Mouse (Mus musculus) embryonic facial prominence, embryonic 11.5 days (tissue): Measurements from ENCODE around the gene Hcn4. TPM values are rescaled to one million over a fixed set of nuclear protein-coding genes. Genes with fewer than 3 reads are reported as not detected.

Experiments
- ATAC-seq: fragments of 200-750 bp; cut with Nextera tagmentation; replicated peaks from 2 replicates; pipeline ENCODE4 v1.8.0; 2017; ENCODE audit warnings: low read depth; ENCODE audit not compliant: insufficient number of reproducible peaks, low FRiP score, low TSS enrichment
- DNase-seq: peaks from one replicate; pipeline ENCODE4 v3.0.0-alpha.2; 2015; ENCODE audit warnings: low spot score
- H3K27ac ChIP-seq: fragments of 300-500 bp; sonication (generic); replicated peaks from 2 replicates; pipeline ENCODE4 v1.5.1; 2014; ENCODE audit warnings: mild to moderate bottlenecking, low read depth, low read length, control low read depth
- H3K27me3 ChIP-seq: fragments of 300-500 bp; sonication (generic); 2 replicates; pipeline ENCODE4 v1.6.1; 2014; ENCODE audit warnings: mild to moderate bottlenecking, low read length, moderate library complexity, mixed read lengths; ENCODE audit not compliant: control insufficient read depth, insufficient read depth
- H3K36me3 ChIP-seq: fragments of 300-500 bp; sonication (generic); replicated peaks from 2 replicates; pipeline ENCODE4 v1.6.1; 2014; ENCODE audit warnings: low read depth, mild to moderate bottlenecking, low read length, moderate library complexity, mixed read lengths; ENCODE audit not compliant: control insufficient read depth, insufficient read depth
- H3K4me1 ChIP-seq: fragments of 300-500 bp; sonication (generic); 2 replicates; pipeline ENCODE4 v1.6.1; 2014; ENCODE audit warnings: low read length, mixed read lengths; ENCODE audit not compliant: control insufficient read depth, insufficient read depth
- H3K4me2 ChIP-seq: fragments of 300-500 bp; sonication (generic); 2 replicates; pipeline ENCODE4 v1.6.1; 2014; ENCODE audit warnings: low read depth, mild to moderate bottlenecking, control low read depth, low read length, moderate library complexity
- H3K4me3 ChIP-seq: fragments of 300-500 bp; sonication (generic); 2 replicates; pipeline ENCODE4 v1.5.1; 2014; ENCODE audit warnings: low read depth, low read length, control low read depth
- H3K9ac ChIP-seq: fragments of 300-500 bp; sonication (generic); replicated peaks from 2 replicates; pipeline ENCODE4 v1.6.1; 2014; ENCODE audit warnings: mild to moderate bottlenecking, control low read depth, low read length
- H3K9me3 ChIP-seq: fragments of 300-500 bp; sonication (generic); replicated peaks from 2 replicates; pipeline ENCODE4 v1.6.1; 2016; ENCODE audit warnings: mild to moderate bottlenecking, low read length, inconsistent platforms, mixed read lengths; ENCODE audit not compliant: control insufficient read depth
- WGBS: fragments of 180-500 bp; shearing (Covaris S2); extraction: QIAGEN DNeasy Blood & Tissue Kit; methylation state at CpG from one replicate; pipeline ENCODE4 v1.1.7; 2014; 5-methylcytosine and 5-hydroxymethylcytosine counted together
- polyA plus RNA-seq: library from polyadenylated mRNA; unstranded; fragments of >200 nt; fragmentation: Nextera tagmentation; extraction: Ambion mirVana; gene quantifications from 2 replicates; pipeline ENCODE4 v1.2.1, GENCODE M21; 2014

Hcn4 gene
- polyA plus RNA-seq, 1 experiment from 2014 or later: 0.41 TPM

DNA sequence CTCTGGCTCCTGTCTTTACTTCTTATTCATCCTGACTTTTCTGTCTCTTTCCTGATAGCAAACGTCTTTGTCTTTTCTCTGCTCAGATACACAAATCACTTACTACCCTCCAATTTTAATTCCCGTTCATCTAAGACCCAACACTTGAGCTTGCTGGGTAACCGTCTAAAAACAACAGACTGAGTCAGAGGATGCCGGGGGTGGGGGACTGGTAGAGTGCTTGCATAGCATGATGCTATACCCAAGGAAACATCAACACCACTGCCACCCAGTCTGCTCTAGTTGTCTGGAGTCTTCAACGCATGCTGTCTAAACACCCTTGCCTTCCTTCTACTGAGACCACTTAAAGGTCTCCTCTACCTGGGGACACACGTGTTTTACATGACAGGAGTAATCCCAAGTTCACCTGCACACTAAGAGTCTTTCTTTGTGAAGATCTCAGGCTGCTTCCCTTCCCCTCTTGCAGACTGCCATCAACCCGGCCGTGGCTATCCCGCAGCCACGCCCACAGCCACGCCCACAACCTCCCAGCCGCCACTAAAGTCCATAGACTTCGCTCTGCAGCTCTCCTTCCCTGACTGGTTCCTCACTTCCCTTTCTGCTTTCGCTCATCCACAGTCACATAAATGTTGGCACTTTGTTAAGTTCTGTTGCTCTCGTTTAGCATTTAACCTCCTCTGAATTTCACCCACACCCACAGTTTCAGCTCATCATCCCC is 17.5 kb upstream of the Hcn4 start:
- H3K27ac ChIP-seq: no peak overlapping the region
- no peaks in the 10 kb centered on the region for H3K4me1 ChIP-seq

DNA sequence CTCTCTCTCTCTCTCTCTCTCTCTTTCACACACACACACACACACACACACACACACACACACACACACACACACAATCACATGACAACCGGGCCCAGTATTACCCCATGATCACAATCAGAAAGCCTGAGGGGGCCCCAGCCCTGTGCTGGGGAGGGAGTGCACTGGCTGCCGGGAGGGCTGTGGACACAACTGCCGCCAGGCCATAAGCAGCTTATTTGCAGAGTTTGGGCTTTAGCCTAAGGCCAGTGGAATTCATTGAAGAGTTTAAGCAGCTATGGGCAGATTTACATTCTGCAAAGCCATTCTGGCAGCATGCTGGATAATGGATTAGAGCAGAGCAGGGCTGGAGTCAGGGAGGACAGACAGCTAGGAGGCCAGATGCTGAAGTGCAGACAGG is 12.0 kb upstream of the Hcn4 start:
- Histone ChIP-seq H3K27me3 (no peaks in the 10 kb centered on the region), H3K4me3 (no peak overlapping the region), H3K27ac (no peak overlapping the region), H3K9me3 (no peaks in the 10 kb centered on the region), H3K4me2 (no peak overlapping the region), H3K9ac (no peak overlapping the region), H3K4me1 (no peaks in the 10 kb centered on the region), H3K36me3 (no peaks in the 10 kb centered on the region)
- DNase-seq: no peak
- WGBS: 41% methylated on average over 3 of the region's 3 CpGs
- ATAC-seq: no peak

More for the DNA sequence above, 17.5 kb upstream of the Hcn4 start:
- H3K9ac ChIP-seq: 0 out of 2 replicates have a peak overlapping the region, but pooled peaks have one; percentile 22
- DNase-seq (peak; percentile 90), ATAC-seq (no peak)
- H3K36me3 ChIP-seq: no peaks in the 10 kb centered on the region
- no peaks in the 10 kb centered on the region for H3K27me3 ChIP-seq
- H3K4me2 ChIP-seq: peak overlapping the region; percentile 34
- WGBS: 10% methylated on average over 15 of the region's 15 CpGs
- no peaks in the 10 kb centered on the region for H3K9me3 ChIP-seq
- H3K4me3 ChIP-seq: peak overlapping the region; percentile 11; the same call in 1 of the 2 replicates

DNA sequence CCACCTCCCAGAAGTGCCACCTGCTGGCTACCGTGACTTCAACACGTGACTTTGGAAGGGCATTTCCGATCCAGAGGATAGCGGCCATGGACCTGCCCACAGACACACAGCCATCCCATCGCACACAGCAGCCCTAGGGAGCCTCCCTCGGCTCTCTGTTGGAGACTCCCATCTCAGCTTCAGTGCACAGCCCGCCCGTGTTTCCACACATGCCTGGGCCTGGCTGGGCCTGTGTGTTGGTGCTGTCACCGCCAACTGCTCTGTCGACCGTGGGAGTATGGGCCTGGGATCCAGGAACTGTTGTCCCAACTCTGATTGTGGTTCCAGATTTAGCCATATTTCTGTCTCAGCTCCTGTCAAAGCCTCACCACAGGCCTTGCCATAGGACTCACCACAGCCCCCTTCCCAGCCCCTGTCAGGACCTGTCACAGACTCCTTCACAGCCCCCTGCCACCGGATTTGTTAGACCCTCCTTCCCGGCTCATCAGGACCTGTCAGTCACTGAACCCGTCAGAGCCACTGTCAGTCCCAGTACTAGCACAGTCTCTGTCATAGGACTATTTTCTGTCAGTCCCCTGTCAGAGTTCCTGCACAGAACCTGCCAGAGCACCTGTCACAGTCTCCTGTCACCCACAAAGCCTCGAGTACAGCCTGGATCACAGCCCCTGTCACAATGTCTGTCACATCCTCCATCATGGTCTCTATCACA is 7.5 kb upstream of the Hcn4 start:
- WGBS: 59% methylated on average over 15 of the region's 15 CpGs
- ATAC-seq (no peak), DNase-seq (no peak)
- no peaks in the 10 kb centered on the region for H3K36me3 ChIP-seq
- H3K27ac ChIP-seq: no peak overlapping the region
- no peak overlapping the region for H3K9ac ChIP-seq
- H3K4me1 ChIP-seq: no peaks in the 10 kb centered on the region
- H3K4me2 ChIP-seq: no peak overlapping the region
- H3K4me3 ChIP-seq: no peak overlapping the region
- H3K27me3 ChIP-seq: no peaks in the 10 kb centered on the region
- no peaks in the 10 kb centered on the region for H3K9me3 ChIP-seq

DNA sequence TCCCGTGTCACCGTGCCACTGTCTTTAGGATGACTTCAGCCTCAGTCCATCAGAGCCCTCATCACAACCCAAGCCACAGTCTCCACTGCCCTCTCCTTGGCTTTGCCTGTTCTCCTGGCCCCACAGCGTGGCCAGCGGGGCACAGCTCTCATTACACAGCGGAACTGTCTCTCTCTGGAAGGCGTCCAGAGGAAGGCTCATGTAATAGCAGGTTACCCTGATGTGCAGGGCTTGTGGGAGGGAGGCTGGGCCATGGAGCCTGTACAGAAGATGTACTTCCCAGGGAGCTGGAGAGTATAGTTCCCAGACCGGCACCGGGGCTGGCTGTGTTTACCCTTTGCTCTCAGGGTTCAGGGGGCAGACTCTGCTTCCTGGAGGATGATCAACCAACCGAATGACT is 6.8 kb upstream of the Hcn4 start:
- Histone ChIP-seq H3K27ac (no peak overlapping the region), H3K36me3 (no peaks in the 10 kb centered on the region), H3K4me3 (no peak overlapping the region), H3K4me2 (no peak overlapping the region), H3K4me1 (no peaks in the 10 kb centered on the region), H3K9ac (no peak overlapping the region), H3K27me3 (peaks cover under 1% of the 10 kb centered on the region; the same call in 1 of the 2 replicates), H3K9me3 (no peaks in the 10 kb centered on the region)
- WGBS: 59% methylated on average over 9 of the region's 9 CpGs
- no peak for DNase-seq
- no peak for ATAC-seq

DNA sequence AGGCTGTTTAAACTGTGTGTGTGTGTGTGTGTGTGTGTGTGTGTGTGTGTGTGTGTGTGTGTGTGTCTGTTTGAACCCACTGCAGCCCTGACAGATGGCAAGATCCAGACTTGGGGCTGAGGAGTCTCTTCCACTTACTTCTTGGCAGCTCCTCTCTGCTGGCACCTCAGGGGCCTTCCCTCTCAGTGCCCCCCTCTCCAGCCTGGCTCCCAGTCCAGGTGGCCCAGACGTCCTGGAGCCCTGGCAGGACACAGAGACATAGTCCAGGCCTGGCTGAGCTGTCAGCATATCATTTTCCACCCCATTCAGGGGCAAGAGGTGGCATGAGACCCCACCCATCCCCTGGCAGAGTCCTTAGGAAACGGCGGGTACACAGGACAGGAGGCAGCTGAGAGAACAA is 5.5 kb upstream of the Hcn4 start:
- no peaks in the 10 kb centered on the region for H3K4me1 ChIP-seq
- H3K36me3 ChIP-seq: no peaks in the 10 kb centered on the region
- H3K27ac ChIP-seq: no peak overlapping the region
- ATAC-seq (no peak), DNase-seq (no peak)
- no peak overlapping the region for H3K9ac ChIP-seq
- no peak overlapping the region for H3K4me3 ChIP-seq
- 58% methylated on average over 3 of the region's 3 CpGs for WGBS
- no peak overlapping the region for H3K4me2 ChIP-seq
- peaks cover 3% of the 10 kb centered on the region for H3K27me3 ChIP-seq
- H3K9me3 ChIP-seq: no peaks in the 10 kb centered on the region

DNA sequence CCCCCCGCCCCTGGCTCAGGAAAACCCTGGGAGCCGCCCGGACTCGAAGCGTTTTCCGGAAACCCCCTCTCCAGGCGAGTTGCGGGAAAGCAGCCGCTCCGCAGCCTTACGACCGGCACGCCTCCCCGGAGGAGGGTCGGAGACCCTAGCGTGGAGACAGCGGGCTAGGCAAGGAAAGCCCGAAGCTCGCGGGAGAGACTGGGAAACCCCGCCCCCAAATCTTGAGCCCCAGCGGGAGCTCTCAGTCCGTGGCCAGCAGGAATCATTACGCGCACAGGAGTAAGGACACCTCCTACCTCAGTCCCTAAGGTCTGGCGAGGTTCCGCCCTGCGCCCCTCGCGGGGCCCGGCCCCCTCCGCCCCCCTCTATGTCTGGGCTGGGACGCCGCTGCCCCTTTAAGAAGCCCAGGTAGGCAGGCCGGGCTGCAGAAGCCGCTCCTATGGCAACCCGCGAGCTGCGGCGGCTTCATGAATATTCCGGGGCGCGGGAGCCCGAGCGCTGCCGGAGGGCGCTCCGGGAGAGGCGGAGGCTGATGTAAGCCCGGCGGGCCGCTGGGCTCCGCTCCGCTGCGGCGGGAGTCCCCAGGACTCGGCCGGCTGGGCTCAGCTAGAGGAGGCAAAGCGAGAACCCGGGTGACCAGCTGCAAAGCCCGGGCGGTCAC is 651 bp upstream of the Hcn4 start:
- H3K27me3 ChIP-seq: peaks cover 19% of the 10 kb centered on the region
- DNase-seq (peak; percentile 91), ATAC-seq (peak; percentile 85)
- H3K4me1 ChIP-seq: peaks cover 6% of the 10 kb centered on the region
- WGBS: under 1% methylated on average over 58 of the region's 62 CpGs
- no peak overlapping the region; the same call in 1 of the 2 replicates for H3K27ac ChIP-seq
- H3K4me2 ChIP-seq: peak overlapping the region; percentile 87
- H3K36me3 ChIP-seq: no peaks in the 10 kb centered on the region
- no peaks in the 10 kb centered on the region for H3K9me3 ChIP-seq
- H3K4me3 ChIP-seq: peak overlapping the region; percentile 70
- peak overlapping the region; percentile 73 for H3K9ac ChIP-seq

DNA sequence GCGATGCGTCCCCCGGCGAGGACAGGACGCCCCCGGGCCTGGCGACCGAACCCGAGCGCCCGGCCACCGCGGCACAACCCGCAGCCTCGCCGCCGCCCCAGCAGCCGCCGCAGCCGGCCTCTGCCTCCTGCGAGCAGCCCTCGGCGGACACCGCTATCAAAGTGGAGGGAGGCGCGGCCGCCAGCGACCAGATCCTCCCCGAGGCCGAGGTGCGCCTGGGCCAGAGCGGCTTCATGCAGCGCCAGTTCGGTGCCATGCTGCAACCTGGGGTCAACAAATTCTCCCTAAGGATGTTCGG is 655 bp downstream of the Hcn4 start:
- Histone ChIP-seq H3K4me3 (peak overlapping the region; percentile 70), H3K27ac (no peak overlapping the region), H3K4me1 (peaks cover 6% of the 10 kb centered on the region), H3K4me2 (peak overlapping the region; percentile 87), H3K9ac (peak overlapping the region; percentile 73), H3K27me3 (peaks cover 19% of the 10 kb centered on the region), H3K36me3 (no peaks in the 10 kb centered on the region), H3K9me3 (no peaks in the 10 kb centered on the region)
- DNase-seq: peak; percentile 14
- 0% methylated on average over 34 of the region's 35 CpGs for WGBS
- ATAC-seq: no peak

DNA sequence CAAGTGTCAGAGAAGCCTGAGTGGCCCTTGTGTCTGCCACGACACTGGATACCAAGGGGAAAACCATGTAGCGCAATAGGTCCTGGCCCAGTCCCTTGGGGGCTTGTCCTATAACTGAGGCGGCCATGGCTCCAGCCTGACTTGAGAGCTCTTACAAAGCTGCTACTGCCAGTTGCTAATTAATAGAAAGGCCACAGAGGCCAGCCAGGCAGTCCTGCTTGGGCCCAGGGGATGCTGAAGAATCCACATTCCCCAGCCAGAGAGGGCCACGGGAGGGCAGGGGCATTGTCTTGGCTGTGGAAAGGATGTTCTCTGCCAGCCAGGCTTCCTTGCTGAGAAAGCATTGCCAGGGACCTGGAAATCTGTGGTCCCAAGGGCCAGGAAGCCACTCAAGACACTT is 6.4 kb downstream of the Hcn4 start:
- Histone ChIP-seq H3K4me3 (no peak overlapping the region), H3K9ac (no peak overlapping the region)

More for the DNA sequence above, 6.4 kb downstream of the Hcn4 start:
- Histone ChIP-seq H3K4me1 (0 out of 2 replicates have a peak, but pooled peaks cover 2% of the 10 kb centered on the region), H3K27ac (no peak overlapping the region), H3K36me3 (no peaks in the 10 kb centered on the region), H3K27me3 (peaks cover 4% of the 10 kb centered on the region), H3K9me3 (no peaks in the 10 kb centered on the region), H3K4me2 (no peak overlapping the region)
- 47% methylated on average over 4 of the region's 4 CpGs for WGBS
- DNase-seq (no peak), ATAC-seq (no peak)
